Mouse (Mus musculus): Measurements from ENCODE around the gene Slc25a19. TPM values are rescaled to one million over a fixed set of nuclear protein-coding genes. Genes with fewer than 3 reads are reported as not detected.
A peak's percentile ranks its signal among the peaks of the same experiment; 100 is the strongest.

Slc25a19 gene
- polyA plus RNA-seq, 1 experiment from 2014 or later = 24.0 TPM

GRCm38 (mm10) chr11:115564961-115565360, 63.1 kb downstream of the Slc25a19 start:
- Histone ChIP-seq H3K4me2 (peak overlapping the region; percentile 80), H3K27ac (ENCODE audit: low read depth, low read length) (no peak overlapping the region)
- WGBS = 22% methylated on average over 7 of the region's 7 CpGs

More at GRCm38 (mm10) chr11:115564961-115565360, 63.1 kb downstream of the Slc25a19 start:
- Histone ChIP-seq H3K9ac (ENCODE audit: low read length) (peak overlapping the region; percentile 83), H3K36me3 (ENCODE audit: control insufficient read depth, insufficient read depth, low read length) (peaks cover 10% of the 10 kb centered on the region; the same call in 1 of the 2 replicates), H3K4me1 (ENCODE audit: control insufficient read depth, insufficient read depth, low read length) (peaks cover 9% of the 10 kb centered on the region), H3K9me3 (ENCODE audit: control insufficient read depth, low read length) (no peaks in the 10 kb centered on the region), H3K4me3 (ENCODE audit: low read depth, low read length) (peak overlapping the region; percentile 59), H3K27me3 (ENCODE audit: control insufficient read depth, insufficient read depth, low read length) (no peaks in the 10 kb centered on the region)
- DNase-seq (ENCODE audit: low spot score, missing footprints) = peak; percentile 82
- no peak for ATAC-seq (ENCODE audit: low FRiP score)

Other genes with a start within 250 kb of the Slc25a19 start
- gene Cdr2l, start 246.4 kb downstream of the Slc25a19 start, polyA plus RNA-seq (2014; fragmentation: Nextera tagmentation; extraction: Ambion mirVana) = 20.6 and 20.9 TPM in 2 replicates
- gene Mrpl58, start 224.5 kb downstream of the Slc25a19 start, polyA plus RNA-seq (2014; fragmentation: Nextera tagmentation; extraction: Ambion mirVana) = 268 and 278 TPM in 2 replicates
- 886 and 917 TPM in 2 replicates for gene Atp5h, start 208.3 kb downstream of the Slc25a19 start, polyA plus RNA-seq (2014; fragmentation: Nextera tagmentation; extraction: Ambion mirVana)
- 21.6 and 24.0 TPM in 2 replicates for gene Kctd2, start 208.2 kb downstream of the Slc25a19 start, polyA plus RNA-seq (2014; fragmentation: Nextera tagmentation; extraction: Ambion mirVana)
- not detected in 2 replicates for gene Trim80, start 187.8 kb downstream of the Slc25a19 start, polyA plus RNA-seq (2014; fragmentation: Nextera tagmentation; extraction: Ambion mirVana)
- 0.14 TPM in 1 of 2 replicates, not detected in the other for gene Slc16a5, start 165.8 kb downstream of the Slc25a19 start, polyA plus RNA-seq (2014; fragmentation: Nextera tagmentation; extraction: Ambion mirVana)
- 7.7 and 7.8 TPM in 2 replicates for gene Armc7, start 152.6 kb downstream of the Slc25a19 start, polyA plus RNA-seq (2014; fragmentation: Nextera tagmentation; extraction: Ambion mirVana)
- 68.3 and 69.8 TPM in 2 replicates for gene Nt5c, start 136.4 kb downstream of the Slc25a19 start, polyA plus RNA-seq (2014; fragmentation: Nextera tagmentation; extraction: Ambion mirVana)
- gene Jpt1, start 113.9 kb downstream of the Slc25a19 start, polyA plus RNA-seq (2014; fragmentation: Nextera tagmentation; extraction: Ambion mirVana) = 954 and 958 TPM in 2 replicates
- gene Sumo2, start 92.0 kb downstream of the Slc25a19 start, polyA plus RNA-seq (2014; fragmentation: Nextera tagmentation; extraction: Ambion mirVana) = 1,615 and 1,739 TPM in 2 replicates
- gene Nup85, start 63.9 kb downstream of the Slc25a19 start, polyA plus RNA-seq (2014; fragmentation: Nextera tagmentation; extraction: Ambion mirVana) = 195 and 197 TPM in 2 replicates
- gene Mrps7, start 24.4 kb downstream of the Slc25a19 start, polyA plus RNA-seq (2014; fragmentation: Nextera tagmentation; extraction: Ambion mirVana) = 105 TPM in 2 replicates
- gene Gga3, start 24.2 kb downstream of the Slc25a19 start, polyA plus RNA-seq (2014; fragmentation: Nextera tagmentation; extraction: Ambion mirVana) = 18.7 and 25.1 TPM in 2 replicates
- 14.0 and 16.4 TPM in 2 replicates for gene Mif4gd, start 15.3 kb downstream of the Slc25a19 start, polyA plus RNA-seq (2014; fragmentation: Nextera tagmentation; extraction: Ambion mirVana)
- gene Grb2, start 80.3 kb upstream of the Slc25a19 start, polyA plus RNA-seq (2014; fragmentation: Nextera tagmentation; extraction: Ambion mirVana) = 74.3 and 77.7 TPM in 2 replicates
- 15.1 and 16.7 TPM in 2 replicates for gene Tmem94, start 137.1 kb upstream of the Slc25a19 start, polyA plus RNA-seq (2014; fragmentation: Nextera tagmentation; extraction: Ambion mirVana)
- 10.4 and 11.7 TPM in 2 replicates for gene Caskin2, start 185.3 kb upstream of the Slc25a19 start, polyA plus RNA-seq (2014; fragmentation: Nextera tagmentation; extraction: Ambion mirVana)
- 20.8 and 21.7 TPM in 2 replicates for gene Tsen54, start 186.4 kb upstream of the Slc25a19 start, polyA plus RNA-seq (2014; fragmentation: Nextera tagmentation; extraction: Ambion mirVana)
- gene Llgl2, start 195.8 kb upstream of the Slc25a19 start, polyA plus RNA-seq (2014; fragmentation: Nextera tagmentation; extraction: Ambion mirVana) = 2.4 and 2.5 TPM in 2 replicates
- not detected in 2 replicates for gene Myo15b, start 230.1 kb upstream of the Slc25a19 start, polyA plus RNA-seq (2014; fragmentation: Nextera tagmentation; extraction: Ambion mirVana)

Data from midbrain, embryonic 11.5 days (tissue).